In the genomic region with DNA sequence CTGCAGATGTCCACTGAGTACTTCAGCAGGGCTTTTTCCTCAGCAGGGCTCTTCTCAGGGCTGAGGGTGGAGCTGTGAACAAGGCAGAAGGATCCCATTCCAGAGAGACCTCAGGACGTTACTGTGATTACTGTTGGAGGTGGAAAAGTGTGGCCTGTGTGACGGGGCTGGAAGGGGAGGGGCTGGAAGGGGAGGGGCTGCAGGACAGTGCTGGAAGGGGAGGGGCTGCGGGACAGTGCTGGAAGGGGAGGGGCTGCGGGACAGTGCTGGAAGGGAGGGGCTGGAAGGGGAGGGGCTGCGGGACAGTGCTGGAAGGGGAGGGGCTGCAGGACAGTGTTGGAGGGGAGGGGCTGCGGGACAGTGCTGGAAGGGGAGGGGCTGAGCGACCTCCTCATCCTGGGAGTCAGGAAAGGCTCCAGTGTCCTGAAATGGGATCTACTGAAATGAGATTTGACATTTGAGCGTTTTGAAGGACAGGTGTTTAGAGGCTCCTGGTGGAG, we compare ENCODE assay signal across 8 mouse cellular contexts.
DNase-seq lines count a peak whose midpoint lies in the region; ATAC-seq and TF ChIP-seq lines count a peak whose summit lies in the region.

No protein-coding gene starts in this region.

- no peak for TF ChIP-seq POLR2A in kidney, adult 2 months (IDR thresholded peaks at IDR 0.05; ENCODE audit: low read depth, low read length)

- 0% methylated on average over 6 of the region's 8 CpGs for WGBS in kidney, adult 2 months
- 4% methylated on average over 6 of the region's 8 CpGs for WGBS in forebrain, embryonic 11.5 days

- no peak overlapping the region for H3K27ac ChIP-seq in kidney, adult 2 months (ENCODE audit: insufficient read depth, low read depth, low read length)
- H3K27ac ChIP-seq in forebrain, embryonic 11.5 days (ENCODE audit: low read depth, low read length): no peak overlapping the region

- no peak overlapping the region for H3K9ac ChIP-seq in forebrain, embryonic 11.5 days (ENCODE audit: low read length)

- H3K4me3 ChIP-seq in kidney, adult 2 months (ENCODE audit: insufficient read depth, low read depth, low read length): no peak overlapping the region
- no peak overlapping the region for H3K4me3 ChIP-seq in forebrain, embryonic 11.5 days (ENCODE audit: low read depth, low read length)

- H3K27me3 ChIP-seq in kidney, adult 2 months (replicated peaks; ENCODE audit: control insufficient read depth, insufficient read depth, low read length): no peaks in the 10 kb centered on the region; the same call in 1 of the 2 replicates
- H3K27me3 ChIP-seq in forebrain, embryonic 11.5 days (ENCODE audit: control insufficient read depth, insufficient read depth, low read length): no peaks in the 10 kb centered on the region

- peak overlapping the region; percentile 33; the same call in 1 of the 2 replicates for H3K4me2 ChIP-seq in forebrain, embryonic 11.5 days (ENCODE audit: low read depth, low read length, severe bottlenecking)

- DNase-seq in kidney, adult 2 months: peak; percentile 5
- DNase-seq in kidney, adult 9 months: no peak
- DNase-seq in forebrain, embryonic 11.5 days (ENCODE audit: low spot score): peak; percentile 79
- DNase-seq in kidney, postnatal 36 days: peak; percentile 30 to 38
- peak; percentile 77 for DNase-seq in neural tube, embryonic 10.5 days (ENCODE audit: extremely low spot score, low spot score)
- DNase-seq in layer of hippocampus, postnatal 25 days (ENCODE audit: extremely low spot score in 1 of 2, low spot score in 1 of 2): no peak
- DNase-seq in thymus, postnatal 10 days (ENCODE audit: low spot score in 2 of 2): no peak

- ATAC-seq in forebrain, embryonic 11.5 days (replicated peaks; ENCODE audit: low FRiP score): peak; percentile 86
- ATAC-seq in megakaryocyte progenitor cell, adult 5-6 weeks (replicated peaks; ENCODE audit: poor library complexity): no peak

- H3K9me3 ChIP-seq in forebrain, embryonic 11.5 days (ENCODE audit: control insufficient read depth, low read length): no peaks in the 10 kb centered on the region

- H3K36me3 ChIP-seq in kidney, adult 2 months (ENCODE audit: control insufficient read depth, insufficient read depth, low read length): no peaks in the 10 kb centered on the region
- H3K36me3 ChIP-seq in forebrain, embryonic 11.5 days (ENCODE audit: control insufficient read depth, insufficient read depth, low read length): no peaks in the 10 kb centered on the region

- no peak for TF ChIP-seq CTCF in kidney, adult 2 months (conservative IDR thresholded peaks at IDR 0.05; ENCODE audit: insufficient read depth, insufficient read length, low read depth, low read length)

- 0 out of 2 replicates have a peak, but pooled peaks cover 3% of the 10 kb centered on the region for H3K4me1 ChIP-seq in kidney, adult 2 months (ENCODE audit: control insufficient read depth, insufficient read depth, low read length)
- peaks cover 3% of the 10 kb centered on the region; the same call in 1 of the 2 replicates for H3K4me1 ChIP-seq in forebrain, embryonic 11.5 days (replicated peaks; ENCODE audit: control insufficient read depth, insufficient read depth, low read length)

Comparison
In these comparisons a context has a peak if more than half of its experiments do, and no peak if none do; other contexts are left out.
1. DNase-seq: peak in kidney, adult 2 months (single experiment), forebrain, embryonic 11.5 days (single experiment), kidney, postnatal 36 days (2 of 2) and neural tube, embryonic 10.5 days (single experiment); none in kidney, adult 9 months (single experiment), layer of hippocampus, postnatal 25 days (0 of 2) and thymus, postnatal 10 days (0 of 2).